Mouse (Mus musculus): ENCODE data around the gene Dync1i1. TPM values are rescaled to one million over a fixed set of nuclear protein-coding genes. Genes with fewer than 3 reads are reported as not detected.

Gene Dync1i1
- total RNA-seq, 2 experiments from 2014 or later, result not detected

- no peak for ATAC-seq (ENCODE audit: poor library complexity, severe bottlenecking)
These were observed 43.1 kb downstream of the Dync1i1 start for GRCm38 (mm10) chr6:5768576-5768975.

GRCm38 (mm10) chr6:5770283-5770682 lies 44.8 kb downstream of the Dync1i1 start:
- ATAC-seq (ENCODE audit: poor library complexity, severe bottlenecking), result no peak

GRCm38 (mm10) chr6:5775461-5775860 lies 50.0 kb downstream of the Dync1i1 start:
- no peak for ATAC-seq (ENCODE audit: poor library complexity, severe bottlenecking)

- ATAC-seq (ENCODE audit: poor library complexity, severe bottlenecking), result no peak
These were observed 56.3 kb downstream of the Dync1i1 start for GRCm38 (mm10) chr6:5781752-5782151.

GRCm38 (mm10) chr6:5783830-5784229 lies 58.4 kb downstream of the Dync1i1 start:
- ATAC-seq (ENCODE audit: poor library complexity, severe bottlenecking), result no peak

GRCm38 (mm10) chr6:5790607-5791006 lies 65.2 kb downstream of the Dync1i1 start:
- ATAC-seq (ENCODE audit: poor library complexity, severe bottlenecking), result no peak

GRCm38 (mm10) chr6:5794106-5794753 lies 68.8 kb downstream of the Dync1i1 start:
- ATAC-seq (ENCODE audit: poor library complexity, severe bottlenecking), result no peak

- no peak for ATAC-seq (ENCODE audit: poor library complexity, severe bottlenecking)
These were observed 69.9 kb downstream of the Dync1i1 start for GRCm38 (mm10) chr6:5795314-5795713.

GRCm38 (mm10) chr6:5802124-5802839 lies 76.8 kb downstream of the Dync1i1 start:
- ATAC-seq (ENCODE audit: poor library complexity, severe bottlenecking), result no peak

- ATAC-seq (ENCODE audit: poor library complexity, severe bottlenecking), result no peak
These were observed 77.5 kb downstream of the Dync1i1 start for GRCm38 (mm10) chr6:5802840-5803491.

GRCm38 (mm10) chr6:5808008-5808421 lies 82.6 kb downstream of the Dync1i1 start:
- ATAC-seq (ENCODE audit: poor library complexity, severe bottlenecking), result no peak

GRCm38 (mm10) chr6:5812076-5812475 lies 86.6 kb downstream of the Dync1i1 start:
- ATAC-seq (ENCODE audit: poor library complexity, severe bottlenecking), result no peak

GRCm38 (mm10) chr6:5819674-5820073 lies 94.2 kb downstream of the Dync1i1 start:
- no peak for ATAC-seq (ENCODE audit: poor library complexity, severe bottlenecking)

GRCm38 (mm10) chr6:5825461-5825860 lies 100.0 kb downstream of the Dync1i1 start:
- no peak for ATAC-seq (ENCODE audit: poor library complexity, severe bottlenecking)

GRCm38 (mm10) chr6:5827064-5827463 lies 101.6 kb downstream of the Dync1i1 start:
- no peak for ATAC-seq (ENCODE audit: poor library complexity, severe bottlenecking)

- ATAC-seq (ENCODE audit: poor library complexity, severe bottlenecking), result no peak
These were observed 103.1 kb downstream of the Dync1i1 start for GRCm38 (mm10) chr6:5828409-5828974.

- ATAC-seq (ENCODE audit: poor library complexity, severe bottlenecking), result no peak
These were observed 103.7 kb downstream of the Dync1i1 start for GRCm38 (mm10) chr6:5829148-5829547.

- ATAC-seq (ENCODE audit: poor library complexity, severe bottlenecking), result no peak
These were observed 105.3 kb downstream of the Dync1i1 start for GRCm38 (mm10) chr6:5830717-5831116.

- no peak for ATAC-seq (ENCODE audit: poor library complexity, severe bottlenecking)
These were observed 105.8 kb downstream of the Dync1i1 start for GRCm38 (mm10) chr6:5831233-5831632.

- ATAC-seq (ENCODE audit: poor library complexity, severe bottlenecking), result no peak
These were observed 107.4 kb downstream of the Dync1i1 start for GRCm38 (mm10) chr6:5832838-5833237.

- no peak for ATAC-seq (ENCODE audit: poor library complexity, severe bottlenecking)
These were observed 117.0 kb downstream of the Dync1i1 start for GRCm38 (mm10) chr6:5842466-5842865.

- ATAC-seq (ENCODE audit: poor library complexity, severe bottlenecking), result no peak
These were observed 120.7 kb downstream of the Dync1i1 start for GRCm38 (mm10) chr6:5846154-5846553.
